Mouse (Mus musculus) thymus, adult 2 months (tissue): ENCODE data around the gene Tmem234. TPM values are rescaled to one million over a fixed set of nuclear protein-coding genes. Genes with fewer than 3 reads are reported as not detected.

Experiments used
- DNase-seq: peaks from one replicate; pipeline ENCODE4 v3.0.0; 2021
- H3K27ac ChIP-seq: fragments of 200-500 bp; 2 replicates; pipeline ENCODE4 v1.5.1; 2012; ENCODE audit warnings: low read length, control low read depth; ENCODE audit not compliant: control insufficient read depth, insufficient read depth
- H3K27me3 ChIP-seq: fragments of 200-500 bp; 2 replicates; pipeline ENCODE4 v1.6.1; 2012; ENCODE audit warnings: mild to moderate bottlenecking, low read length, moderate library complexity, mixed read lengths; ENCODE audit not compliant: control insufficient read depth, insufficient read depth
- H3K36me3 ChIP-seq: fragments of 200-500 bp; 2 replicates; pipeline ENCODE4 v1.6.1; 2012; ENCODE audit warnings: mild to moderate bottlenecking, low read length, moderate library complexity; ENCODE audit not compliant: control insufficient read depth, insufficient read depth
- H3K4me1 ChIP-seq: fragments of 200-500 bp; replicated peaks from 2 replicates; pipeline ENCODE4 v1.6.1; 2012; ENCODE audit warnings: low read length; ENCODE audit not compliant: control insufficient read depth, insufficient read depth
- H3K4me3 ChIP-seq: fragments of 200-500 bp; 2 replicates; pipeline ENCODE4 v1.5.1; 2012; ENCODE audit warnings: mild to moderate bottlenecking, low read length, control low read depth, moderate library complexity; ENCODE audit not compliant: control insufficient read depth, insufficient read depth
- CTCF ChIP-seq: fragments of 200-500 bp; IDR thresholded peaks from 2 replicates; pipeline ENCODE4 v1.5.1; 2012; ENCODE audit warnings: mild to moderate bottlenecking, control low read depth, low read length, moderate library complexity, borderline replicate concordance; ENCODE audit not compliant: control insufficient read depth, poor library complexity, insufficient read depth; ENCODE audit errors: extremely low read depth
- POLR2A ChIP-seq: fragments of 200-500 bp; IDR thresholded peaks from 2 replicates; pipeline ENCODE4 v1.6.1; 2012; ENCODE audit warnings: mild to moderate bottlenecking, low read length, control low read depth, moderate library complexity; ENCODE audit not compliant: control insufficient read depth, poor library complexity, insufficient read depth; ENCODE audit errors: extremely low read depth
- WGBS: fragments of 180-500 bp; shearing (Covaris S2); methylation state at CpG from one replicate; pipeline ENCODE4 v1.1.7; 2018; 5-methylcytosine and 5-hydroxymethylcytosine counted together
- polyA plus RNA-seq: library from polyadenylated mRNA; depleted of rRNA; stranded (reverse); fragments of >200 nt; gene quantifications from 2 replicates; pipeline ENCODE4 v1.2.3, GENCODE M21; 2012

The Tmem234 gene
- polyA plus RNA-seq, 1 experiment: 257 TPM

DNA sequence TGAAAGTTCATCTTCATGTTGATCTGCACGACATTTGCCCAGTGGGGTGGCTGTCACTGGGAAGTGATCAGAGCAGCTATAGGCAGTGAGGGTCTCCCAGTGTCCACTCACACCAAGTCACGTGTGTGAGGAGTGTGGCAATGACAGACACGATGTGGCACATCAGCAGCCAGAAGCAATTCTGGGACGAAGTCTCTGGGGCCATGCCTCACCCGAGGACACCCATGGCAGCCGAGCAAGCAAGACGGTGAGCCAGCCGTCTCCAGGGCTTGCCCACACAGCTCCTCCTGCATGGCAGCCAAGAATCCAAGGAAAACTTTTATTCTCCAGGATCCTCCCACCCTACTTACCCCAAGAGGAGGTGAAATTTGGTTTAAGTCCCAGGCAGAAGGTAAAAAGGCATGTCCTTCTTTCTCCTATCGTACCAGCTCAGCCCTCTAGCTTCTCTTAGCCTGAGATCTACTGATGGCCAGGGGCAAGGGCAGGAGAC, 15.4 kb downstream of the Tmem234 start:
- H3K36me3 ChIP-seq: no peaks in the 10 kb centered on the region
- 94% methylated on average over 9 of the region's 9 CpGs for WGBS
- no peak for DNase-seq
- H3K4me3 ChIP-seq: no peak overlapping the region
- H3K4me1 ChIP-seq: peaks cover 27% of the 10 kb centered on the region
- H3K27me3 ChIP-seq: no peaks in the 10 kb centered on the region
- H3K27ac ChIP-seq: no peak overlapping the region
- TF ChIP-seq POLR2A: no peak
- TF ChIP-seq CTCF: no peak

DNA sequence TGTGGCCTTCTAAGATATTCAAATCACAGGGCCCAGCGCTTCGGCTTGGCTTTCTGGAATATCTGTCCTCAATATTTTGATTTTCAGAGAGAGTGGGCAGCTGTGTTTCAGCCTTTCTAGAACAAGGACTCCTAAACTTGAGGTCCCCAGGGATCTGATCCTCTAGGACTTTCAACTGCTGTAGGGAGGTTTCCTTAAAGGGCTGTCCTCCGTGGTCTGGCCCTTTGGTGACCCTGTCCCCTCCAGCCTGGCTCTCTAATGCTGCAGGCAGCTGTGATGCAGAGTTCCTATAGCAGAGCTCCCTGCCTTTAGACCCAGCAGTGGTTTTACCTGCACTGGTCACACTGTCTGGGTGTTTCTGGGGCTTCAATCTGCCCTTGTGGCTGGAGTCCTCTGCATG, 16.2 kb downstream of the Tmem234 start:
- no peak overlapping the region for H3K4me3 ChIP-seq
- no peak overlapping the region for H3K27ac ChIP-seq
- no peaks in the 10 kb centered on the region for H3K36me3 ChIP-seq
- DNase-seq: no peak
- peaks cover 19% of the 10 kb centered on the region for H3K4me1 ChIP-seq
- H3K27me3 ChIP-seq: no peaks in the 10 kb centered on the region
- no peak for TF ChIP-seq CTCF
- TF ChIP-seq POLR2A: no peak
- WGBS: 96% methylated on average over 3 of the region's 3 CpGs

DNA sequence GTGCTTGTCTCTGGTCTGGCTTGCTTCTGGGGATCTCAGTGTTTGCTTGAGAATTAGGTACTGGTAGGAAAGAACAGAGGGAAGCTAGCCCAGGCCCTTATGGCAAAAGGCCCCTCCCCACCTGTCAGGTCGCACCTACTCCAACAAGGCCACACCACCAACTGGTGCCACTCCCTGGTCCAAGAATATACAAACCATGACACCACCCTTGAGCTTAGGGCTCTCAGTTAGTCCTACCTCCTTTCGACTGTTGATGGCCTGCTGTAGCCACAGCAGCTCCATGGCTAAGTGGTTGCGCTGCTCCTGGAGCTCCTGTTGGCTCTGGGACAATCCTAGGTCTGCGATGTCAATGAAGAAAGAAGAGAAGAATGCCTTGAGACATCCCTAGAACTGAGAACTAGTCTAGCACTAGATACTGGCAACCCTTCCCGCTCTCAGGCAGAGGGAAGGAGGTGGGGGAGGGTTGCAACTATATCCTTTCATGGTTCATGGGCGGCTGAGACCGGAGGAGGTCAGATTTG, 16.7 kb downstream of the Tmem234 start:
- 97% methylated on average over 7 of the region's 7 CpGs for WGBS
- H3K27ac ChIP-seq: no peak overlapping the region
- no peaks in the 10 kb centered on the region for H3K36me3 ChIP-seq
- H3K4me1 ChIP-seq: peaks cover 20% of the 10 kb centered on the region
- no peak overlapping the region for H3K4me3 ChIP-seq
- no peaks in the 10 kb centered on the region for H3K27me3 ChIP-seq
- TF ChIP-seq POLR2A: no peak
- TF ChIP-seq CTCF: no peak
- no peak for DNase-seq

DNA sequence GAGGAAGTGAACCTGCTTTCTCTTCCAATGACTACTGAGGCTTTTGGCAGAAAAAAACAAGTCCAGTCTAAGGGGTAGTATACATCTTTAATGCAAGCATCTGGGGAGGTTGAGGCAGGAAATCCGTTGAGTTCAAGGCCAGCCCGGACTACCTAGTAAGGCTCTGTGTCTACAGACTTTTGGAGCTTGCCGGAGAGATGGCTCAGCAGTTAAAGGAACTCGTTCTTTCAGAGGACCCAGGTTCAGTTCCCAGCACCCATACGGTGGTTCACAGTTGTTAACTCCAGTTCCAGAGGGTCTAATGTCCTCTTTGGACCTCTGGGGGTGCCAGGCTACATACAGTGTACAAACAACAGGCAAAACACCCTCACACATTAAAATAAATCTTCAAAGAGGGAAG, 17.6 kb downstream of the Tmem234 start:
- Histone ChIP-seq H3K36me3 (no peaks in the 10 kb centered on the region), H3K27me3 (no peaks in the 10 kb centered on the region), H3K4me1 (peaks cover 25% of the 10 kb centered on the region), H3K4me3 (peak overlapping the region; percentile 76; the same call in 1 of the 2 replicates), H3K27ac (no peak overlapping the region)
- 97% methylated on average over 5 of the region's 5 CpGs for WGBS
- TF ChIP-seq CTCF (no peak), POLR2A (no peak)
- no peak for DNase-seq

DNA sequence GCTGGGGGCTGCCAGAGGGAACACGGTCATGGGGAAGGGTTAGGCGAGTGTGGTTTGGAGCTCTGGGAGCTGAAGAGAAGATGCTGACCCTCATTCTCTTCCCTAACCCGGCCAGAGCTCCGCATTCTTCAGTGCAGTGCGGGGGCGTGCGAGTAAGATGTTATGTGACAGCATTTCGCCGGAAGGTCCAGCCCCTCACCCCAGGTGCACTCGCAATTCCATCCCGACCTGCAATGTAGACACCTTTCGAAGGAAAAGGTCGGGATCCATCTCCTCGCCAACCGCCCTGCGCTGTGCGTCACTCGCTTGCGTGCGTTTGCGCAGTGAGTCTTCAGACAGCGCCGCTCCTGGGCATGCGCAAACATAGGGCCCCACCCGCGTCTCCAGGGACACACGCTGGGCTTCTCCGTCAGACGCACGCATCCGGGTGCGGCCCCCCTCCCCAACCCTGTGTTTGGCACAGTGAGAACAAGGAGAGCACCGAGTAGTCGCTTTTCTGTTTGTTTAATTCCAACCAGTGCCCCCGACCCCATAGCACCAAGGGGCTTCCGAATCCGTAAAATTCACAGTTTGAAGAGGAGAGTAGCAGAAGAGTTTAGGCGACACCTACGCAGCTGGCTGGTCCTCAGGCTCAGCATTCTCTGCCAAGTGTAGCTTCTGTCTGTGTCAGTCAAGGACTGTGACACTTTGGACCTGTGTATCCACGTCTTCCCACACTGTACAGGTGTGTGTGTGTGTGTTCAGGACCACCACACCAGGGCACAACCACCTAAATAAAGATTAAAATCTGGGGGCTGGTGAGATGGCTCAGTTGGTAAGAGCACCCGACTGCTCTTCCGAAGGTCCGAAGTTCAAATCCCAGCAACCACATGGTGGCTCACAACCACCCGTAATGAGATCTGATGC, 18.6 kb downstream of the Tmem234 start, which contains the start of gene Iqcc:
Gene Iqcc, minus strand, starts transcription at position 314 of the 906 bp plus-strand sequence.
- WGBS: 6% methylated on average over 44 of the region's 44 CpGs
- peaks cover 23% of the 10 kb centered on the region for H3K4me1 ChIP-seq
- H3K4me3 ChIP-seq: peak within 1 kb of the TSS; percentile 76
- peak within 1 kb of the TSS; percentile 84 for H3K27ac ChIP-seq
- peak; percentile 30; the same call in 1 of the 2 replicates for TF ChIP-seq CTCF
- TF ChIP-seq POLR2A: peak; percentile 94
- H3K27me3 ChIP-seq: no peaks in the 10 kb centered on the region
- peak; percentile 96 for DNase-seq
- no peaks in the 10 kb centered on the region for H3K36me3 ChIP-seq

DNA sequence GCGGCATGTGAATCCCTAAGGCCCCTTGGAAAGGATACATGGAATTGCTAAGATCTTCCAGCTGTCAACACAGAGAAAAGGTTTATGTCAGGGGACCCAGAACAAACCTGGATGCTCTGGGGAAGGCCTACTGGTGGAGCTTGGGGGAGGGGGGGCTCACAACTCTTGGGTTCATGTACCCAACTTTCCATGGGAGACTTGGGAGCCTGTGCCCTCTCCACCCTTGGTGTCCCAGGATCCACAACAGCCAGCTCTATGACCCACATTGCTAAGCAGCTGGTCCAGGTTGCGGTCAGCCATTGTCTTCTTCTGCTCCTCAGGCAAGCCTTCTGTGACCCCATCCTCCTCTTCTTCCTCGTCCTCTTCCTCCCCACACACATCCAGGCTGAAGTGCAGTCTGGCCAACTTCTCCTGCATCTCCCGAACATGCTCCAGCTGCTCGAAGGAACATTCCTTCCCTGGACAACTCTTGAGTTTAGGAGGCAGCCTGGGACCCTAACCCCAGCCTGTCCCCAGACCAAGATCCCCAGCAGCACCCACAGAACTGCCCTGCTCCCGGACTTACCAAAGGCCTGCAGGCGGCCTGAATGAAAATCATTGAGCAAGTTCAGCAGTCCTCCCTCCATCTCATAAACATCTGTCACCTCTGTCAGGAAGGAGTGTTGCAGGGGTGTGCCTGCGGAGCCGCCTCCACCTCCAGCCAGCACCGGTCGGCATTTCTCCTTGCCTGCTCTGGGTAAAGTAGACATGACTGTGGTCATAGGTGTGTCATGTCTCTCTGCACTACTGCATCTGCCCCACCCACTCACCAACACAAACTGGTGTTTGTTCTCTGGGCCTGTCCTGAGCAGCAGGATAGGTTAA, 20.2 kb downstream of the Tmem234 start:
- no peak for DNase-seq
- Histone ChIP-seq H3K4me3 (no peak overlapping the region), H3K27me3 (no peaks in the 10 kb centered on the region), H3K4me1 (peaks cover 36% of the 10 kb centered on the region), H3K27ac (no peak overlapping the region), H3K36me3 (no peaks in the 10 kb centered on the region)
- 95% methylated on average over 11 of the region's 11 CpGs for WGBS
- TF ChIP-seq POLR2A (no peak), CTCF (no peak)
